Mouse (Mus musculus) telencephalon, adult 2 months (tissue): ENCODE measurements at regions not wholly inside any gene's neighbourhood (a gene's known extent, or its start where the extent isn't known, plus 50 kb on each side); places are given as distances from the start of the nearest gene placed in this dataset.
"Not testable (repeated sequence)": the region's sequence is repeated elsewhere in the genome, so short reads cannot be mapped to it uniquely, and the experiment has no call there.

Experiments
- DNase-seq: peaks from one replicate; pipeline ENCODE4 v3.0.0-alpha.2; 2011; ENCODE audit warnings: low read depth, low spot score

DNA sequence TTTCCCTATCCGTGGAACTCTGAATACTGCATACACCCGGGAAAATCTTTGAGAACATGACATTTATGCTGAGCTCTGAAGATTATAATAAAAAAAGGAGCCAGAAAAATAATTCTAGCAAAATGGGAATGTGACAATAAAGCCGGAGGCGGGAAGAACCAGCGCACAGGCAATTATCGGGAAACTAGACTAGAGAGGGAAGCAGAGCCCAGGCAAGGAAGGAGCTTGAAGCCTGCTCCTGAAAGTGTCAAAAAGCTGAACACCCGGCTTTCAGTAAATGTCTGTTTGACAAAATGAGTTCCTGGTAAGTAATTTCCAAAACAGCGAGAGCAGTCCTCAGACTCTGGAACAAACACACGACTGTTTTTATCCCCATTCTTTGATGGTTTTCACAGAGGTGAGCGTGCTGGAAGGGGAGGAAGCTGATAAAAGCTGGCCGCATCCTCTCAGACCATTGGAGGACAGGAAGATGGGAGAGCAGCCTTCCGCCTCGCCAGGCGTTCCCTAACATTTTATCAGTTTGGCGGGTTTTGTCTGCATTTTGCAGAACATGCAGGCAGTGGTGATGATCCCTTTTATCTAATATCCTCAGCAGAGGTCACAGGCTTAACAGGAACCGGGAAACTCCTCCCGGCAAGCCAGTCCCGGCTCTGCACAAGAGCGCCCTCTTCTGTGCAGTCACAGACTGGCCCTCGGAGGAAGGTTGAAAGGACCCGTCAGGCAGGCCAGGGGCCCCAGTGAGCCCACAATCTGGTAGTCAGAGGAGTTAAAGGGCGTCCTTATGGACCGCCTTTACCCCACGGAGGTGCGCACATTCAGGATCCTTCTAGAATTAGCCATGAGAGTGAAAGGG lies 201.3 kb upstream of the 1700056E22Rik start:
- peak; percentile 10 for DNase-seq

DNA sequence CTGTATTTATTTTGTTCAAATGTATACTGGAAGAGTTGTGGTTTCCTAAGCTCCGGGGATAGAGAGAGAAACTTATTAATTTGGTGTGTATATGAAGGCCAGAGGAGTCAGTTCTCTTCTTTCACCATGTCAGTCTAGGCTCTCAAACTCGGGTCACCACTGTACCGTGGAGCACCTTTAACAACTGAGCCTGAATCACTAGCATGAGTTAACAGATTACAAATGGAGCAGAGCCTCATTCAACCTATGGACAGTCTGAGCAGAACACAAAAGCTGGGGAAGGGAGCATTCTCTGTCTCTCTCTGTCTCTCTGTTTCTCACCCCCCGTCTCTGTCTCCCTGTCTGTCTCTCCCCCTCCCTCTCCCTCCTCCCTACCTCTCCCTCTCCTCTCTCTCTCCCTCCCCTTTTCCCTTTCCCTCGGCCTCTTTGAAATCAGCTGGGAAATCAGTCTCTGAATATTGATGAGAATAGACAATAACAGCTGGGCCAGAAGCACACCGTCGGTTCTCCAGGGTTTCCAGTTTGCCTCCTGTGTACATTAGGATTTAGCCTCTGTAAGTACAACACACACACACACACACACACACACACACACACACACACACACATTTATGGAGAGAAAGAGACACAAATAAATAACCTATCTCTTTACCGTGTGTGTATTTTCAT lies 200.4 kb upstream of the 1700056E22Rik start:
- no peak for DNase-seq

DNA sequence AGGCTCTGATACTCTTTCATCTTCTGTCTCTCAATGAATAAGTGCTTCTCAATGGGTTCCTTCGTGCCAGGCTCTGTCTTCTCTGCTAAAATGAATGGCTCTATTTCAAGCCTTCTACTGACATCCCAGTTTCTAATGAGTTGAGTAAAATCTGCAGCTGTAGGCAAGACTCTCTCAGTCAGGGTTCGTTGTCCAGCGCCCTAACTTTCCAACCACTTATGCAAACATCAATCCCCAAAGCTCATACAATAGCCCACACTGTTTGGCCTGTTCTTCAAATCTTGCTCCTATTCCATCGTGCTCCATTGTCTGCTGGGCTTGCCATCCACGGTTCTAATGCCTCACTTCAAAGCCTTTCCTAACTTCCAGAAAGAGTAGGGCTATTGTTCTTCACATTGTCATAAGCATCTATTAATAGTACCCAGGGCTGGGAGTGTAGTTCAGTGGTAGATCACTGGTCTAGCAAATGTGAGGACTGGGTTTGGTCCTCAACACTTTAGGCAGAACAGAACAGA lies 199.7 kb upstream of the 1700056E22Rik start:
- DNase-seq: peak; percentile 68

DNA sequence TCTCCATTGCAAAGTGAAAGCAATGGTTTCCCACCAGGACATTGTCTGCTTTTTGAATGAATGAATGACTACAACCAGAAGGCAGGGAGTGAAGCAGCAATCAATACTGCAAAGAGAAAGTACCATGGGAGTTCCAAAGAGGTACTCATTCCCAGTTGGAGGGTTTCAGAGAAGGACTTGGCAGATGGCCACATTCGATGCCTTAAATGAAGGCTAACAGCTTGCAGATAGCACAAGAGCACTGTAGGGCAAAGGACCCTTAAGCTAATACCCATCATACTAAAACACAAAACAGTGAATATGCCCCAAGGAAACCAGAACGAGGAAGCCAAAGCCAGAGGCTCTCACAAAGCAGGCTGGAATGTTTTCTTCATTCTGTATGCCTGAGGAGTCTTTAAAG lies 188.2 kb upstream of the 1700056E22Rik start:
- no peak for DNase-seq

- DNase-seq: no peak
Observed at GRCm38 (mm10) chr1:184221792-184222191, 187.7 kb upstream of the 1700056E22Rik start.

DNA sequence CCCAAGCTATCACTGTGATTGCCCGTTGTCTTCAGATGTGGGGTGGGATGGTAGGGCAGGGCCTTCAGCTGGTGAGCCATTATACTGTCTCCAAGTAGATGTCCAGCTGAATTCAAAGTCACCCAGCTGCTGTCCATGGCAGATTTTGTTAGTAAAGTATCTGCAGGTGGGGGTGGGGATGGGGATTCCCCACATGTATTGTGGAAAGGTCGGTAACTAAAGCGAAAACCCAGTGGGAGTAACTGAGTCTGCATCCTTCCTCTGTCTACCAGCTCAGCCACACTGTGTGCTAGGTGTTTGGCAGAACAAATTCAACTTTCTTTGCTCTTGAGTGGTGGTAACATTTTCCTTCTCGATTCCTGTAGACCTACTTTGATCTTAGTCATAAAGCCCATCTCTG lies 163.2 kb upstream of the 1700056E22Rik start:
- no peak for DNase-seq

GRCm38 (mm10) chr1:184191325-184191724 lies 157.2 kb upstream of the 1700056E22Rik start:
- DNase-seq: no peak

DNA sequence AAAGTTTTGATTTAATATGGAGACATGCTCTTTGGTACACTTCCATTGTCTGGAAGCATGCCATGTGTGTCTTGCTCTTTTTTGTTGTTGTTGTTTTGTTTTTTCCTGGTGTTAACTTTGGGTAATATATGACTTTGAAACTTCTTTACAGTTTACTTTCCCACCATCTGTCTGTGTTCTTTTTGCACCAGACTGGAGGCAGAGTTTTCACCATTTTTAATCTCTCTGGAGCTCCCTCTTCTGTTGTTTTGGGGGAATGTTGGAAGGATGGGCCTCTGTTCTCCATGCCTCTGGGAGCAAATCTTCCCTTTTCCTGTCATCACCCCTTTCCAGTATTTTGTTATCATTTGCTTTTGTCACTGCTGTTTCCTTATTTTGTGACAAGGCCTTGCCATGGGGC lies 153.5 kb upstream of the 1700056E22Rik start:
- DNase-seq: no peak

DNA sequence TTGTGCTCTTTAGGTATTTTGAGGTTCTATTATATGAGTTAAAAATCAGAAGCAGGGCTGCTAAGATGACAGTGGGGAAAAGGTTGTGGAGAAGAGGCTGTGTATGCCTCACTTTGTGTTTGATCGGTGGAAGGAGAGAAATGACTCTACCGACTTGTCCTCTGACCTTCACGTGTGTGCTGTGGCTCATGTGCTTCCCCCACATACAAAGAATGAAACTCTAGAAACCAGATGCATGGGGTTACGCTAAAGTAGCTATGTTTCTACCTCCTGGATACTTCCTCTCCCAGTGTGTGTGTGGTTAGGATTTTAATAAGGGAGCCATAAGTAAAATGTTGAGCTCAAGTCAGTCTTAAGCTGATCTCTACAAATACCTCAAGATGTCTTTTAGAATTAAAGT lies 148.1 kb upstream of the 1700056E22Rik start:
- DNase-seq: no peak

DNA sequence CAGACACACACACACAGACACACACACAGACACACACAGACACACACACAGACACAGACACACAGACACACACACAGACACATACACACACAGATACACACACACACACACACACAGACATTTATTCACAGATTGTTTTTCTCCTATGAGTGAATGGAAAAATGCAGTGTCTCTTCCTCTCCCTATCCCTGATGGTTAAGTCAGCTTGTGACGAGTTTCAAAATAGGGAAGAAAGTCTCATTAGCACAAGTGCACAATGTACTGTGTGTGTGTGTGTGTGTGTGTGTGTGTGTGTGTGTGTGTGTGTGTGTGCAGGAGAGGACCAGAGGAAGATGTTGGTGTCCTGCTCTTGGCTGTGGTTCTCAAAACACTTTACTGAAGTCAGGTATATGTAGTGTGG lies 140.3 kb upstream of the 1700056E22Rik start:
- not testable (repeated sequence) for DNase-seq

DNA sequence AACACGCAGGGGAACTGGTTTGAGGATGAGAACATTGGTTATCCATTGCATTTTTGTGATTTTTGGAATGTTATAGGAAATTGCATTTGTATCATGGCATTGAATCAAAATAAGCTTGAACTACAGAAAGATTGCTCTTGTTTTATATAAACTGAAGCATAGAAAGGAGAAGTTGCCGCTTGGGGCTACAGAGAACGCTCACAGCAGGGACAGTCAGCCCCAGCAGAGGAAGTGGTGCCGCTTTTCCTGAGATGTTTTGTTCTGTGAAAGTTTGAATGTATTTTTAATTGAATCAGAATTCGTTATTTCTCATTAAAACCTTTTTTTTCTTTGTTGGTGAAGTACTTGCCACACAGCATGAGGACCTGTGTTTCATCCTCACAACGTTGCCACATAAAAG lies 139.6 kb upstream of the 1700056E22Rik start:
- DNase-seq: no peak

GRCm38 (mm10) chr1:184172986-184173385 lies 138.9 kb upstream of the 1700056E22Rik start:
- DNase-seq: no peak

DNA sequence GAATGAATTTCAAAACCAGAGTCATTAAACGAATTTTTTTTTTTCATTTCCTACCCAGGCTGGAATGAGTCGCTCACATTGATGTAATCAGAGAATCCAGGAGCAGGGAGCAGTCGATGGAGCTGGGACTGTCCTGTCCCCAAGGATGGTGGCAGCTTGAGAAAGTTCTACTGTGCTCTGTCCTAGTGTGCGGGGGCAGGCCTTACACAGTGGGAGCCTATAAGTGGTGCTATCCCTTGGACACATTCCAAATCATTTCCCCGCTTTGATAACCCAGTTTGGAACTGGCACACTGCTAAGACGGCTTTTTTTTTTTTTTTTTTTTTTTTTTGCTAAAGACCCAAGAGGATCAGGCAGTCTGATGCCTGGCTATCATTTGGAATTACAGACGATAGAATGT lies 137.5 kb upstream of the 1700056E22Rik start:
- no peak for DNase-seq

DNA sequence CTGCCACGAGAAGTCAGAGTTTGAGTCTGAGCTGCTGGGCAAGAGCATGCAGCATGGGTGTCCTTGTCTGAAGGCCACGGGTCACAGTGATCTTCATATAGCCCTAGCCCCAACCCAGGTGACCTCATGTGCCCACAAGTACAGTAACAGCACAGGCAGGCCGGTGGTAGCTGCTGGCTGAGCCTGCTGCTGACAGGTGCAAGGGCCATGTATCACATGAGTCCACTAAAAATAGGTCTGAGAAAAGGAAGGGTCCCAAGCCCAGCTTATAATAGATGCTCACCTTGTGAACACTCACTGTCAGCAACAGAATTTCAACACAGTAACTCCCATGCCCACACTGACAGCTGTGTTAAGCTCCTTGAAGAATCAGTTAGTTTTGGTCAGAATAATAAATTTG lies 136.8 kb upstream of the 1700056E22Rik start:
- no peak for DNase-seq

GRCm38 (mm10) chr1:184169967-184170366 lies 135.9 kb upstream of the 1700056E22Rik start:
- no peak for DNase-seq

GRCm38 (mm10) chr1:184169034-184169783 lies 135.1 kb upstream of the 1700056E22Rik start:
- DNase-seq: no peak

DNA sequence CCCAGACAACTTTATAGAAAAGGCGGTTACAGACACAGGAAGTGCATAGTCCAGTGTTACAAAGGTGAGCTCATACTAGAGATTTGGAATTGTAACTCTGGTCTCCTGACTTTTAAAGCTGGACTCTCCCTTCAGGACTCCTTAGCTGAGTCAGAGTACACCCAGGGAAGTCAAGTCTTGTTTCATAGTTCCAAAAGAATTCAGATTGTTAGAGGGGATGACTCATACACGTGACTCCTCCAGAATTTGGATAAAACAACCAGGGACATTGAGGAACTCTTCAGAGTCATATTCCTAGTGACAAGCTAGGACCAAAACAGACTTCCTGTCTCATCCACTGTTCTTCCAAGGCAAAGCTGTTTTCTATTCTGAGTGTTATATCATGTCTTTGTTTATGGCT lies 132.8 kb upstream of the 1700056E22Rik start:
- DNase-seq: no peak

DNA sequence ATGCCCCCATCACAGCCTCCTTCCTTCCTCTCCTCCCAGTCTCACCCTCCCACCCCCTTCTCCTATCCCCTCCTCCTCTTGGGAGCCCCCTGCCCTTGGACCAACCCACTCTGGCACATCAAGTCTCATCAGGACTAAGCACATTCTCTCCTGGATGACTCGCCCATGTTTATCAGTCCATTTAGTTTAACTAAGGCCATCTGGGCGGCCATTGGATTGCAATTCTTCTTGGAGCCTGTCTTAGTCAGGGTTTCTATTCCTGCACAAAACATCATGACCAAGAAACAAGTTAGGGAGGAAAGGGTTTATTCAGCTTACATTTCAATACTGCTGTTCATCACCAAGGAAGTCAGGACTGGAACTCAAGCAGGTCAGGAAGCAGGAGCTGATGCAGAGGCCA lies 128.4 kb upstream of the 1700056E22Rik start:
- DNase-seq: not testable (repeated sequence)

GRCm38 (mm10) chr1:184147713-184148112 lies 113.6 kb upstream of the 1700056E22Rik start:
- DNase-seq: no peak

GRCm38 (mm10) chr1:184142974-184143373 lies 108.9 kb upstream of the 1700056E22Rik start:
- DNase-seq: no peak

- no peak for DNase-seq
Observed at GRCm38 (mm10) chr1:184140486-184140885, 106.4 kb upstream of the 1700056E22Rik start.

GRCm38 (mm10) chr1:184140082-184140481 lies 106.0 kb upstream of the 1700056E22Rik start:
- no peak for DNase-seq
